Mouse (Mus musculus): ENCODE data around the gene Fam189a2.
A peak's percentile ranks its signal among the peaks of the same experiment; 100 is the strongest.

The Fam189a2 gene

DNA sequence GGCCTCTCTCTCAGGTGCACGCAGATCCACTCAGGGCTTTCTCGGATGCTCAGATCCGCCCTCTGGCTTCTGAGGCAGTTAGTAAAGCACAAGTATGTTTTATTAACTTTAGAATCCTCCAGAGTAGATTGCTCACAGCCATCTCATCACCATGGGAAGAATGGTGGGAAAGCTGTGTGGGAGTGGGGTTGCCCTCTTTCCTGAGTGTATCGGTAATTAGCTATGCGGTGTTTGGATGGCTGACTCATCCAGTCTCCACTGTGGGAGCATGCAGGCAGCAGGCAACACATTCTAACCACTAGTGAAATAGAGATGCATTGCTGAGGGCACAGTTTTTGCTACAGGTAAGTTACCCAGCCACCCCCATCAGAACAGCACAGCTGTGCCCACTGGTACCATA is 100.0 kb downstream of the Fam189a2 start:
- no peak for DNase-seq (ENCODE audit: low spot score)

DNA sequence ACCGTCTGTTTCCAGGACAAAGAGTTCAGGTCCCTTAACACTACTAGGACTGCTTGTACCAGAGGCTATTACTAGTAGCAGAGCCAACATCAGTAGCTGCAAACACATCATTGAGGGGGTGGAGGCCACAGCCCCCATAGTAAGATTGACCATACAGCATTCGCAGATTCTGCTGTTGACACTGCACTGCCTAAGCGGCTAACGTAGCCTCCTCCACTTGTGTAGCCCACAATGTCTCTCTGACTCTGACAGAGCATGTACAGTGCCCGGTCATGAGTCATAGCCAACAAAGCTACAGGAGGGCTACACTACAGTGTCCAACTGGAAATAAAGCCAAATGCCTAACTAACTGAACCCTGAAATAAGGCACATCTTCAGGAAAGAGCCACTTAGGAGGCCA is 105.3 kb downstream of the Fam189a2 start:
- DNase-seq (ENCODE audit: low spot score): no peak

DNA sequence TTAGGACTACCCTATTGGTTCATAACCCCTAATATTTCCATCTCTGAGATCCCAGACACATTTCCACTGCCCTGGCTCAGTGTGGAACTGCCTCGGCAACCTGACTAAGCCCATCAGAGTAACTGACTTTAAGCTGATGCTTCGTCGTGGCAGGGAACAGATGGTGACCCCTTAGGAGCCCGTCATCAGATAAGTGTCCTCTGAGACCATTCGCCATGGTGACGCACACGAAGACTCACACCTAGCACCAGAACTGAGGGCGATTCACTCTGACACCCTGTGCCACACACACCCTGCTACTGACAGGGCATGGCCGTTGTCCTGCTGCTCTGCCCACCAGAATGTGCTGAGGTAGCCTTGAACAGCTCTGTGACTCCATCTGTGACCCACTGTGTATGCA is 106.0 kb downstream of the Fam189a2 start:
- DNase-seq (ENCODE audit: low spot score): peak; percentile 20

DNA sequence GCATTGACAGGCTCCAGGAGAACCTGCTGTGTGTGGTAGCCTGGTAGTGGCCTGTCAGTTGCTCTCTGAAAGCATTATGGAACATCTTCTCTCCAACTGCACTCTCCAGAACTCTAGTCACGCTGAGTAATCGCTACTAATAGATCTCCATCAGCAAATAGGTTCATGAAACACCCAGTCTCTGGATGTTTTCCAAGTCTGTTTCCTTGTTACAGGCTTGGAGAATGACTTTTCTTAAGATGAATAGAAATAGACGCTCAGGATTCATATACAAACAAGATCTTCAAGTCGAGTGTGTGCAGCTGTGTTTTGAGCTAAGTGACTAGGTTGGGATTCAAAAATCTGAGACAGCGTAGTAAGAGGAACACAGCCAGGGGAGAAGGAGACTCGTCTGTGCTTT is 106.8 kb downstream of the Fam189a2 start:
- no peak for DNase-seq (ENCODE audit: low spot score)
